Mouse (Mus musculus): ENCODE results near the gene Rpl41.
"Not testable (repeated sequence)": the region's sequence is repeated elsewhere in the genome, so short reads cannot be mapped to it uniquely, and the experiment has no call there.

The Rpl41 gene

DNA sequence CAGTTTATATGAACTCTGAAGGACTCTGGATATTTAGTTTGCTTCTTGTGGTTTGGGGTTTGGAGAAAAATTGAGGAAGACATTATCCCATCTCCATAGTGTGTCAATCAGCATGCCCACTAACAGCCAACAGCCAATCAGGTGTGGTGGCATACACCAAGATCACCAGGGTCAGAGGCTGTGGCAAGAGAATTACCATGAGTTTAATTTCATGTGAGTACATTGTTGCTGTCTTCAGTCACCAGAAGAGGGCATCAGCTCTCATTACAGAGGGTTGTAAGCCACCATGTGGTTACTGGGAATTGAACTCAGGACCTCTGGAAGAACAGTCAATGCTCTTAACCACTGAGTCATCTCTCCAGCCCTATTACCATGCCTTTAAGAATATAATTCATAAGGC, 7.2 kb upstream of the Rpl41 start:
- DNase-seq (ENCODE audit: low read depth) = no peak

DNA sequence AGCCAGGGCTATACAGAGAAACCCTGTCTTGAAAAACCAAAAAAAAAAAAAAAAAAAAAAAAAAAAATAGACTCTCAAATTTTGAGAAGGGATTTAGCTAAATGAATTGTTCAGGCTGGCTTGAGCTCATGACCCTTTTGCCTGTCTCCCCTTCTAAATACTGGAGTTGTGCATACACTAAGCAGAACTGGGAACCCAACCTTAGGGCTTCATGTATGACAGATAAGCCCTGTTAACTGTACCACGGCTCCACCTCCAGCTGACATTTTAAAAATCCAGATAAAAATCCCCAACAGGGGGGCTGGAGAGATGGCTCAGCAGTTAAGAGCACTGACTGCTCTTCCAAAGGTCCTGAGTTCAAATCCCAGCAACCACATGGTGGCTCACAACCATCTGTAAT, 6.5 kb upstream of the Rpl41 start:
- not testable (repeated sequence) for DNase-seq (ENCODE audit: low read depth)

DNA sequence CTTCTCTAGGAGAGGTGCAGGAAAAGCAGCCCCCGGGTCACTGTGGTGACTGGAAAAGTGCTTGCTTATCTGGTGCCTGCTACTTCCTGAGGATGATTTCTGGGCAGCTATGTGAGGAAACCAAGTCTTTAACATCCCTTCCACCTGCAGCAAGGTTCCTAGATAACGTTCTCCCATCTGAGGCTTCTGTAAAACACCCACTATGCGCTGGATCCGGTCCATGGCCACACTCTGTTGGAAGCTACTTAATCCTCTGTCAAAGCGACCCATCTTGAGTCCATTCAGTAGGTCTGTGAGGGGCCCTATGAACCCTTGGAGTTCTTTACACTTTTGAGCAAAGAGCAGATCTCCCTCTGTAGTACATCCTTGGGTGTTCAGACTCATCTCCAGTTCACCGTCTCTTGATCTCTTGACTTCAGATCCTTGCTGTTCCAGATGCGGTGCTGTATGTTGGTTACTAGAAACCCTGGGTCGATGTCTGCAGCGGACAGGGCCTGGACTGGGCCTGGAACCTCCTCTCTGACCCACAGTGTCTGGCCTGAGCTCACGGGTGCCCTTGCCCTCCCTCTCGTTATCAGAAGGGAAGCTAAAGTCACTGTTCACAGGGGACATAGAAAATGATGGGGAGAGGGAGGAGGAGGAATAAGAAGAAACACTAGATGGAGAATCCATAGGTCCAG, 1.2 kb upstream of the Rpl41 start:
- not testable (repeated sequence) for DNase-seq (ENCODE audit: low read depth)

DNA sequence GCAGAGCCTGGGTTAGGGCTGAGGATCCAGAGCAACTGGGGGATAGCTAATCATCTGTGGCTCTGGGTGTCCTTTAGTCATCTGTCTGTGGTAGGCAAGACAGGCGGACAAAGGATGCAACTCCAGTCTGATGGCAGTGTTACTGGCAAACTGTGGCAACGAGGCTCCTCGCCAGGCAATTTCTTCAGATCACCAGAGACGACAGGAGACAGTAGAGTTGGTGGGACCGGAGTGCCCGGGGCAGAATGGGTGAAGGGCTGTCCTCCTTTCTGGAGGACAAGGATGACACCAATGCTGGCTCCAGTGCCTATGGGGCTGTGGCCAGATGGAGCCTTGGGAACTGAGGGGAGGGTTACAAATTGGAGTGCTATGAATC, 565 bp upstream of the Rpl41 start:
- DNase-seq (ENCODE audit: low read depth) = not testable (repeated sequence)

DNA sequence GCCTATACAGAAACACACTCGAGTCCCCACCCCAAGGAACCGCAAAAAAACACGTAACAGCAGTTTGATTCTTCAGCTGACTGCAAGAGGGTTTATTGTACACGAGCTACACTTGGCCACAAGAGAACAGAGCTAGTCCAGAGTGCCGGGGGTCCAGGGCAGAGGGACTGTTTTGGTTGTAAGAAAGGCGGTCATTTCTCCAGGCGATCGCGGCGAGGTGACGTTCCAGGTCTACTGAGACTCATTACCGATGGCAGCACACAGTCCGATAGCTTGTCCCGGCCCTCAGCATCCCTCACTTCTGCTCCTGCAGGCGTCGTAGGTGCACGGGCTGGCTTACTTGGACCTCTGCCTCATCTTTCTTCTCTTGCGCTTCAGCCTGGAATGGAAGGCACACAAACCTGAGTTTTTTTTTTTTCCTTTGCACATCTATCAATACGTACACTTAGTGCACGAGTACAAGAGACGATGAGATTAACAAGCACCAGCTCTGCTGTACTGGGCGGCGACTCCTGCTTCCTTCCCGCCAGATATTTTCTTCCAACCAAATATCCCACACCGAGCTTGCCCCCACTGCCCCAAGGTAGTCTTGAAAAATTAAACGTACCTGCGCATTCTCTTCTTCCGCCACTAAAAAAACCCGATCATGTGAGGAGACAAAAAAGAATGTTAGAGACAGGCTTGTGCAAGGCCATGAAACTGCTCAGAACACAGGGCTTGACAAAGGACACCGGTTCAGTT, 884 bp downstream of the Rpl41 start:
- DNase-seq (ENCODE audit: low read depth) = not testable (repeated sequence)

DNA sequence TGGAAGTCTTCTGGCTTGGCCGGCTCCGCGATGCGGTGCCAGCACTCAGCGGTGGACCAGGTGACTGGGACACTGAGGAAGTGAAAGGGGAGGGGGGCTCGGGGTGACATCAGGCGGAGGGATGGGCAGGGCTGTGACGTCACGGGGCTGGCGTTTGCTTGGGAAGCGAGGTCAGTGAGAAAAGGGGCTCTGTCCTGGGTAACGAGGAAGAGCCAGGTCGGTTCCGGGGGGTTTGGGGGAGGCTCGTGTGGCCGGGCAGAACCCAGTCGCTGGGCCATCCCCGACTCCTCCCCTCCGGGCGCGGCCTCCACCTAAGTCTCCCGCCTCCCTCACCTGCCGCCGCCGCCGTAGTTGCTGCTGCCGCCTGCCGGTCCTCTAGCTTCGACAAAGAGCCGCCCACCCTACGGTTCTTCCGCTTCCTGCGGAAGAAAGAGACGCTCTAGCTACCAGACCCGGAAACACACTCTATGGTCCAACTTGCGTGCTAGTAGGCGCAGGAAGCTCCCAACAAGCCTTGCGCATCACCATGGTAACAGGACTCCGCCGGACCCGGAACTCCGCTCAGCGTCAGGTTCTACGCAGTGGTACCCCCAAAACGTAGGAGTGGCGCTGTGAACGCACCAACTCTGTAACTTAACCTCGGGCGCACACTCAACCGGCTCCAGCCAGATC, 1.6 kb downstream of the Rpl41 start, which contains the start of gene Zc3h10:
TSS of gene Zc3h10 (minus strand) at position 414 of the 672 bp plus-strand sequence.
- DNase-seq (ENCODE audit: low read depth) = peak; percentile 96

DNA sequence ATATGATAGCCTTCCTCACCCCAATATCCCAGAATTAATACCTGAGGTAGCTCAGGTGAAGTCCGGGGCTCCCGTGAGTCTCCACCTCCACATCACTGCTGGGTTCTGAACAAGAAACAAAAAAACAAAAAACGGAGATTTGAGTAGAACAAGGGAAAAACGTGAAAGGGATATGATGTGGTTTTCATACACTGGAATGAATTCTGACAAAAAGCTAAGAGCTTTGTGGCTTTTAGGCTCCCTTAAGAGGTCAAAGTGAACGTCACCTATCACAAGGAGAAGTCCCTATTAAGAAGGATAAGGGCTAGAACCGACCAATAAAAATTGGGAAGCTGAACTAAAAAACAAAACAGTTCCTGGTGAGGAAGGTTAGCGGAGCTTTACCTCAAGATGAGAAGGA, 2.3 kb downstream of the Rpl41 start:
- DNase-seq (ENCODE audit: low read depth) = no peak

DNA sequence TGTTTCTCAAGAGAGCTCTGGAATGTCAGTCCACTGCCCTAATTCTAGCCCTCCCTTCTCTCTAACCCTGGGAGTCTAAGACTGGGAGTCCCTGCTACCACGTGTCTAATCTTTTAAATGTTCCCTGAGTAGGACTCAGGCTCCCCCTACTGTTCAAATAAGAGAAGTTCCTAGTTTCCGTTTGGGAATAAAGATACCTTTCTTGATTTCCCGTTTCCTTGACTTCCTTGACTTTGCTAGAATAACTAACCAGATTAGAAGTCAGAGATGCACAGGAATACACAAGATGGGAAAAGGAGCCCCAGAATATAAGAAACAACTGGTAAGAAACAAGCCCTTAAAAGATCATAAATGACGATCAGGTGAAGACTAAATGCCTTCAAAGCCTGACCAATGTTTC, 2.7 kb downstream of the Rpl41 start:
- peak; percentile 40 for DNase-seq (ENCODE audit: low read depth)

DNA sequence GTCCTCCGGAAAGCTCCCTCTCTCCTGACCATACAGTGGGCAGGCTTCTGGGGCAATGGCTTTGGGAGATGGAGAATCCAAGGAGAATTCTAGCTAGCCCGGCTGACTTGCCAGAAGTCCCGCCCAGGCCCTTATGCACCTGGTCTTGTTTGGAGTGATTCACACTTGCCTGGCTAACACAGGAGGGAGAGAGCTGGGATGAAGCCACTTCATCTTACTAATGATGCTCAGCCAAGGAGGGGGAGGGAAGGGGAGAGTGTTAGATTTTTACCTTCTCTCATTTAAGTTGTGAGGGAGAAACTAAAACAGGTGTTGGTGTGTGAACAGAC, 3.6 kb downstream of the Rpl41 start:
- no peak for DNase-seq (ENCODE audit: low read depth)

DNA sequence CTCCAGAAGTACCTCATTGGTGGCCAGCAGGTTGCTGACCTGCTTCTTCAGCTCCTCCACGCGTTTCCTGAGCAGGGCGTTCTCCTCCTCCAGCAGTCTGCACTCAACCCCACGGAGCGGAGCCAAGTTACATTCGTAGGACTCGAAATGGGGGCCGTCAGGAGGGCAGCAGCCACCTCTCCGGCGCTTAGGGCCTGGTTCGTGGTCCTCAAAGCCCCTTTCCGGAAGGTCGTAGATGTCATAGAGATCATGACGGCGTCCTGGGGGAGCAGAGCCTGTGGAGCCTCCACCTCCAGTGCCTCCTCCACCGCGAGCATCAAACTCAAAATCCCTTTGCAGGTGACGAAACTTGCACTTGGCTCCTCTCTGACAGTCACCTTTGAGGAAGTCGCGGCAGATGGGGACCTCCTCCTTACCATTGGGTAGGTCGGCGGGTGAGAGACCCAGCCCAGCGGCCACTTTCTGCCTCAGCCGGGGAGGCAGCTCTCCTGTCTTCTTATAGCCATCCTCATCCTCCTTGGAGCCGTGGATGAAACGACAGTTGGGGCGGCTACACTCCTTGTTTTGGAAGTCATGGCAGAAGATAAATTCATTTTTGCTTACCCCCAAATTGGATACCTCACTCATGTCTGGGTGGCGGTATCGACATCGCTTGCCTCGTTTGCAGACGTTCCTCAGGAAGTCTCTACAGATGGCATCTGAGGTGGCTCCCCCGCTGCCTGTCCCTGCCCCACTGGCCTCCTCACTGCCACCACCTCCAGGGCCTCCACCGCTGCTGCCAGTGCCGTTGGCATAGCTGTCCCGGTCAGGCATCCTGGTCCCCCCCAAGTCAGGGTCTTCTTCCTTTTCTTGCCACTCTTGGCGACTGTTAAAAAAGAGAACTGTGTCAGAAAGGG, 4.2 kb downstream of the Rpl41 start:
- DNase-seq (ENCODE audit: low read depth) = no peak

DNA sequence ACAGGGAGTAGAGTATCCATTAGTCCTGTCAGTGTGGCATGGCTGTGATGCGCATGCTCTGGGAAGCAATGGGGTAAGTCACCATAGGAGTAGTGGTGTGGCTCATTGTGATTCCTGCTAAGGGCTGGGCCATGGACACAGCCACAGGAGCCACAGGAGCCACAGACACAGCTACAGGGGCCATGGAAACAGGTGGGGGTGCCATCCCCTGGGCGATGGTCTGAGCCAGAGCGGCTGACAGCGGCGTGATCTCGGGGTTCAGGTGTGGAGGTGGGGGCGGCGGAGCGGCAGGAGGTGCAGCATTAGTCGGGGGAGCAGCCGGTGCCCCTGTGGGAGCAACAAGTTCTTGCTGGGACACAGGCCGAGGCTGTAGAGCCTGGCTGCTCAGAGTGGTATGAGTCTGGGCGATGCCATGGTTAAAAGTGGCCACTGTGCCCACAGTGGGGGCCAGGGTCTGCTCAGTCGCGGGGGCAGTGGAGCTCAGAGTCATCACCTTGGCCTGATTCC, 4.9 kb downstream of the Rpl41 start:
- DNase-seq (ENCODE audit: low read depth) = no peak

DNA sequence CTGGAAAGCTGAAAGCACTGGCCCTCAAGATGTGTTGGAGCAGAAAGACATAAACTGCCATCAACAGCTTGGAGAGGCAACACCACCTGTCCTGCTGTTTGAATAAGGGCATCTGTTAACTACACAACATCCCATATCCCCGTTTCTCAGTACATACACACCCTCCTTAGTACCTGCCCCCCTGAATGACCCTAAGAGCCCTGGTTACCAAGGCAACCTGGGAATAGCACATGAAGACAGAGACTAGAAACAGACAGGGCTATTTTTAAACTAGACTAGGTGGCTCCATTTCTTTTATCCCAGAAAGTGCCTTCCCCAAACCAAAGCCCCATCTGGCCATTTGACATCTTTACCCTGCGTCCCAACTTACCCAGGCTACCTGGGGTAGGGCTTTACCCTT, 6.0 kb downstream of the Rpl41 start:
- no peak for DNase-seq (ENCODE audit: low read depth)

DNA sequence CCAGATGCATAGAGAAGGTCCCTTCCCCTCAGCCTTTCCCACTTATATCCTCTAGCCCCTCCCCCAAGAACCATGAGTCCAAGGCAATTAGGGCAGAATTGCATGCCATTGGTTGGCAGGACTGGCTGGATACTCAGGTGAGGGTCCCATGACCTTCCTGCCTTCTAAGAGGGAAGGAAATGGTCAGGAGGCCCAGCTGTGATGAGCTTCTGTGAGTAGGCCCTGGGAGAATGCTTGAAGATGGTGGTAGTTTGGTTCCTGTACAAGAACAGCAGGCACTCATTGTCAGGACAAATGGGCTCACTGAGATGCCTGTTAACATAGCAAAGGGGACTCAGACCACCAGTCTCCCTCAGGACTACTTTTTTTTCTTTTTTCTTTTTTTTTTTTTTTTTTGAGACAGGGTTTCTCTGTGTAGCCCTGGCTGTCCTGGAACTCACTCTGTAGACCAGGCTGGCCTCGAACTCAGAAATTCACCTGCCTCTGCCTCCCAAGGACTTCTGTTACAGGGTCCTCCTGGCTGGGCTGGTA, 10.7 kb downstream of the Rpl41 start:
- DNase-seq (ENCODE audit: low read depth) = no peak

DNA sequence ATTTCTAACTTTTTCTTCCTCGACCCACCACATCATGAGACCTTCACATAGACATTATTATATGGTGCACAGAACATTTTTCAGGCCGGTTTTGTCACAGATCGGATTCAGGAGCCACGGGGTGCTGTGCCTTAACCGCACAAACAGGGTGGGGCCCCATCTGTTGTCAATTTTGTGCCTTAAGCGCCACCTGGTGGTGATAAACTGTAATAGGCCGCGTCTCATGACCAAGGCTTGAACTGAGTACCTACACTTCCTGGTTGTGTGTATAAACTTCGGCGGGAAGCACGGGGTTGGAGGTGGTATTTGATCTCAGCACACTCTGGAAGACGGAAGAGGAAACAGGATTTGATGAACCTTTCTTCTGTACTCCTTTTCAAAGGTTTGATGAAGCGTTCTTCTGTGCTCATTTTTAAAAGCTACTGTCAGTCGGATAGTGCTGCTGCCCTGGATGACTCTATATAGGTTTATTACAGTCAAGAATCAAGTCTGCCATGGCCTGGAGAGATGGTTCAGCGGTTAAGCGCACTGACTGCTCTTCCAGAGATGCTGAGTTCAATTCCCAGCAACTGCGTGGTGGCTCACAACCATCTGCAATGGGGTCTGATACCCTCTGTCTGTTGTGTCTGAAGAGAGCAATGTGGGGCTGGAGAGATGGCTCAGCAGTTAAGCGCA, 12.7 kb downstream of the Rpl41 start:
- DNase-seq (ENCODE audit: low read depth) = peak; percentile 98

DNA sequence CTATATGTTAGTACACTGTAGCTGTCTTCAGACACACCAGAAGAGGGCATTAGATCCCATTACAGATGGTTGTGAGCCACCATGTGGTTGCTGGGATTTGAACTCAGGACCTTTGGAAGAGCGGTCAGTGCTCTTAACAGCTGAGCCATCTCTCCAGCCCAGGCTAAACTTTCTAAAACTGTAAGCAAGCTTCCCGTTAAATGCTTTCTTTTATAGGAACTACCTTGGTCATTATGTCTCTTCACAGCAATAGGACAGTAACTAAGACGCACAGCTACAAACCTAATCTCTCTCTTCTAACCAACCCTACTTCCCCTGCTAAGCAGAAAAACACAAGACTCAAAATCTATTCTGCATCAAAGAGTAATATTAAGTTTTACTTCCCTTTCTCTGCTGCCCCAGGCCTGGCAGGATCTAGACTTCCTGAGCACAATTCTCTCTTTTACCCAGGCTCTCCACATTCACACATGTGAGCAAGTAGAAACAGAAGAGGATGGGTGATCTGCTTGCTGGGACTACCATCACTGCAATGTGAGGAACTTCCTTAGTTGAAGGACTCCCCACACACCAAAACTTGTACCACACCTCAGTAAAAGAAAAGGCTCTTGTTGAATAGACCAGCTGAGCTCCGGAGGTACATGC, 13.4 kb downstream of the Rpl41 start:
- DNase-seq (ENCODE audit: low read depth) = no peak

DNA sequence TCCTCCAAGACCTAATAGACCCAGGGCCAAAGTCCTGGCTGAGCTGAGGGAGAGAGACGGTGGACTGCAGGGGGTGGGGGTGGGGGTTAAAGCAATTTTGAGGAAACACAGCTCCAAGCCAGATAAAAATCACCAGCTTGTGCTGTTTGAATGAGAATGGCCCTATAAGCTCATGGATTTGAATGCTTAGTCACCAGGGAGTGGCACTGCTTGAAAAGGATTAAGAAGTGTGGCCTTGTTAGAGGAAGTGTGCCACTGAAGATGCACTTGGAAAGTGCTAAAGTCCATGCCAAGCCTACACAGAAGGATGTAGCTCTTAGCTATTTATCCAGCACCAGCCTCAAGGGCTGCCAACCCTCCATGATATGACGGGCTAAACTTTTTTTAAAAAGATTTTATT, 13.9 kb downstream of the Rpl41 start:
- no peak for DNase-seq (ENCODE audit: low read depth)

DNA sequence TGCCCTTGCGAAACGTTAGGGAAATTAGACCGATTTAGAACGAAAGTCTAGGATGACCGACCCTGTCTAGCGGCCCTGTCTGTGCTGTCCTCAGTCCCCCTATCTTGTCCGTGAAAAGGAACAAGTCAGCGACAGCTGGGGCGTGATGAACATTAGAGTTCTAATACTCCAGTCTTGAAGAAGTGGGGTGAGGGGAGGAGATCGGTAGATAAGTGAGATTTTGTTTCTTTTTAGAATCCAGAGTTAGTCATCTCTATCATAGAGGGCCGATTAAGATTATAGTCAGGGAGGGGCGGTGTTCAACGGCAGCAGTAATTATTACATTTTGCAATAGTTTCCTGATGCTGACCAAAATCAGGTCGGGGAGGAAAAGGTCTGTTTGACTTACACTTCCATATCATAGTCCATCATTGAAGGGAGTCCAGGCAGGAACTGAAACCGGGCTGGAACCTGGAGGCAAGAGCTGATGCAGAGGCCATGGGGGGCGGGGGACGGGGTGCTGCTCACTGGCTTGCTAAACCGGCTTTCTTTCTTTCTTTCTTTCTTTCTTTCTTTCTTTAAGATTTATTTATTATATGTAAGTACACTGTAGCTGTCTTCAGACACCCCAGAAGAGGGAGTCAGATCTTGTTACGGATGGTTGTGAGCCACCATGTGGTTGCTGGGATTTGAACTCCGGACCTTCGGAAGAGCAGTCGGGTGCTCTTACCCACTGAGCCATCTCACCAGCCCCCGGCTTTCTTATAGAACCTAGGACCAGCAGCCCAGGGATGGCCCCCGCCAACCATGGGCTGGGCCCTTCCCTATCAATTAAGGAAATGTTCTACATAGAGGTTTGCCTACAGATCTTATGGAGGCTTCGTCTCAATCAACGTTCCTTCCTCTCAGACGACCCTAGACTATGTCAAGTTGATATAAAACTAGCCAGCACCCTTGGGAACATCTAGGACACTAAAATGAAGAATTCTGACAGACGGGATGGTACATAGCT, 22.4 kb downstream of the Rpl41 start:
- no peak for DNase-seq (ENCODE audit: low read depth)

DNA sequence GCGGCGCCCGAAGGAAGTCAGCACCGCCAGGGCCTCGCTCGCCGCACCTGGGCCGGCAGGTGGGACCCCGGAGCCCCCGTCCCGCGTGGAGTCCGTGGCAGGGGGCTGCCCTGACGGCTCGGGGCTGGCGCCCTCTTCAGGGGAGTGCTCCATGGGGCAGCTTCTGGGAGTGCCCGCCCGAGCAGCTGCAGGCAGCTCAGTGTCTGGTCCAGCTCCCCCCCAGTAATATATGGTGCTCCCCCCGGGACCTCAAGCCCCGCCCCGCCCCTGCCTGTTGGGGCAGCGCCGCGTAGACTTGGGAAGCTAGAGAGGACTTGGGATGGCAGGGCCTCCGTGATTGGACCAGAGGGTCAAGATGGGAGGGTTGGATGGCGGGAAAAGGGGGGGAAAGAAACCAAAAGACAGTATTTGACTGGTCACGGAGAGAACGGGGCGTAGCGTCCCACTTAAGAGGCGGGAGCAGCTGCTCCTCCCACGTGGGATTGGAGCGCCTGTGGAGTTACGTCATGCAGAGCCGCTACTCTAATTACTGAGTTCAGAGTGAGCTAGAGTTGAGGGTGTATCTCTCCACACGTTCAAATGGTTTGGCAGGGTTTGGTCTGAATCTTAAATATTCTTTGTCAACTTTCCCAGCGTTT, 23.3 kb downstream of the Rpl41 start, which contains the start of gene Esyt1:
TSS of gene Esyt1 (minus strand) at position 201 of the 638 bp plus-strand sequence.
- DNase-seq (ENCODE audit: low read depth) = peak; percentile 97

Data from c-Kit-positive CD71-negative TER-119-negative erythroid progenitor cells, embryonic 14.5 days (primary cell).